Mouse (Mus musculus): Measurements from ENCODE around the gene Kat7. TPM values are rescaled to one million over a fixed set of nuclear protein-coding genes. Genes with fewer than 3 reads are reported as not detected.
A peak's percentile ranks its signal among the peaks of the same experiment; 100 is the strongest.

The Kat7 gene
- polyA plus RNA-seq, 1 experiment from 2014 or later, result 93.2 TPM

GRCm38 (mm10) chr11:95263816-95264454 lies 46.1 kb downstream of the Kat7 start:
- no peak for DNase-seq (ENCODE audit: extremely low spot score, low spot score)
- Histone ChIP-seq H3K36me3 (replicated peaks) (peaks cover 18% of the 10 kb centered on the region), H3K27ac (peak overlapping the region; percentile 66), H3K27me3 (ENCODE audit: poor library complexity, severe bottlenecking) (peaks cover 21% of the 10 kb centered on the region), H3K9me3 (no peaks in the 10 kb centered on the region), H3K4me1 (peaks cover 61% of the 10 kb centered on the region), H3K4me3 (0 out of 2 replicates have a peak overlapping the region, but pooled peaks have one; percentile 1)
- 14% methylated on average over 11 of the region's 11 CpGs for WGBS

GRCm38 (mm10) chr11:95261178-95261751 lies 48.8 kb downstream of the Kat7 start, which contains the start of gene Tac4:
Gene Tac4, plus strand, starts transcription at chr11:95261529.
- peaks cover 49% of the 10 kb centered on the region for H3K4me1 ChIP-seq
- H3K36me3 ChIP-seq (replicated peaks), result 0 out of 2 replicates have a peak, but pooled peaks cover 6% of the 10 kb centered on the region
- peaks cover 30% of the 10 kb centered on the region for H3K27me3 ChIP-seq (ENCODE audit: poor library complexity, severe bottlenecking)
- WGBS, result 77% methylated on average over 5 of the region's 5 CpGs
- H3K9me3 ChIP-seq, result no peaks in the 10 kb centered on the region
- no peak within 1 kb of the TSS for H3K4me3 ChIP-seq
- H3K27ac ChIP-seq, result no peak within 1 kb of the TSS
- DNase-seq (ENCODE audit: extremely low spot score, low spot score), result no peak

GRCm38 (mm10) chr11:95259088-95259849 lies 50.8 kb downstream of the Kat7 start:
- under 1% methylated on average over 73 of the region's 73 CpGs for WGBS
- H3K36me3 ChIP-seq (replicated peaks), result no peaks in the 10 kb centered on the region
- peaks cover 33% of the 10 kb centered on the region for H3K4me1 ChIP-seq
- peaks cover 42% of the 10 kb centered on the region for H3K27me3 ChIP-seq (ENCODE audit: poor library complexity, severe bottlenecking)
- peak overlapping the region; percentile 66 for H3K4me3 ChIP-seq
- peak; percentile 92 for DNase-seq (ENCODE audit: extremely low spot score, low spot score)
- peak overlapping the region; percentile 88 for H3K27ac ChIP-seq
- H3K9me3 ChIP-seq, result no peaks in the 10 kb centered on the region

- Histone ChIP-seq H3K36me3 (replicated peaks) (no peaks in the 10 kb centered on the region), H3K9me3 (no peaks in the 10 kb centered on the region), H3K4me3 (peak overlapping the region; percentile 66), H3K27ac (peak overlapping the region; percentile 88), H3K4me1 (peaks cover 25% of the 10 kb centered on the region), H3K27me3 (ENCODE audit: poor library complexity, severe bottlenecking) (peaks cover 44% of the 10 kb centered on the region)
- WGBS, result under 1% methylated on average over 25 of the region's 26 CpGs
- peak; percentile 80 for DNase-seq (ENCODE audit: extremely low spot score, low spot score)
Observed at GRCm38 (mm10) chr11:95258490-95258889, 51.6 kb downstream of the Kat7 start.

- Histone ChIP-seq H3K4me3 (no peak overlapping the region), H3K27ac (no peak overlapping the region), H3K9me3 (no peaks in the 10 kb centered on the region), H3K36me3 (replicated peaks) (no peaks in the 10 kb centered on the region), H3K4me1 (peaks cover 22% of the 10 kb centered on the region), H3K27me3 (ENCODE audit: poor library complexity, severe bottlenecking) (peaks cover 44% of the 10 kb centered on the region)
- WGBS, result 63% methylated on average over 4 of the region's 4 CpGs
- no peak for DNase-seq (ENCODE audit: extremely low spot score, low spot score)
Observed at GRCm38 (mm10) chr11:95257930-95258329, 52.1 kb downstream of the Kat7 start.

- no peaks in the 10 kb centered on the region for H3K36me3 ChIP-seq (replicated peaks)
- no peak overlapping the region for H3K27ac ChIP-seq
- DNase-seq (ENCODE audit: extremely low spot score, low spot score), result no peak
- H3K4me1 ChIP-seq, result peaks cover 23% of the 10 kb centered on the region
- 78% methylated on average over 6 of the region's 6 CpGs for WGBS
- peaks cover 44% of the 10 kb centered on the region for H3K27me3 ChIP-seq (ENCODE audit: poor library complexity, severe bottlenecking)
- H3K4me3 ChIP-seq, result no peak overlapping the region
- H3K9me3 ChIP-seq, result no peaks in the 10 kb centered on the region
Observed at GRCm38 (mm10) chr11:95255747-95256146, 54.3 kb downstream of the Kat7 start.

GRCm38 (mm10) chr11:95254165-95254564 lies 55.9 kb downstream of the Kat7 start:
- DNase-seq (ENCODE audit: extremely low spot score, low spot score), result no peak
- WGBS, result 88% methylated on average over 8 of the region's 8 CpGs
- H3K9me3 ChIP-seq, result no peaks in the 10 kb centered on the region
- H3K4me3 ChIP-seq, result no peak overlapping the region
- peaks cover 21% of the 10 kb centered on the region for H3K4me1 ChIP-seq
- H3K27me3 ChIP-seq (ENCODE audit: poor library complexity, severe bottlenecking), result peaks cover 39% of the 10 kb centered on the region
- H3K36me3 ChIP-seq (replicated peaks), result no peaks in the 10 kb centered on the region
- no peak overlapping the region for H3K27ac ChIP-seq

GRCm38 (mm10) chr11:95252104-95252503 lies 57.9 kb downstream of the Kat7 start:
- 84% methylated on average over 6 of the region's 6 CpGs for WGBS
- H3K27me3 ChIP-seq (ENCODE audit: poor library complexity, severe bottlenecking), result peaks cover 32% of the 10 kb centered on the region
- H3K4me3 ChIP-seq, result no peak overlapping the region
- H3K4me1 ChIP-seq, result peaks cover 13% of the 10 kb centered on the region
- no peak for DNase-seq (ENCODE audit: extremely low spot score, low spot score)
- H3K36me3 ChIP-seq (replicated peaks), result no peaks in the 10 kb centered on the region
- H3K9me3 ChIP-seq, result peaks cover 6% of the 10 kb centered on the region; the same call in 1 of the 2 replicates
- H3K27ac ChIP-seq, result no peak overlapping the region

GRCm38 (mm10) chr11:95251295-95251694 lies 58.8 kb downstream of the Kat7 start:
- Histone ChIP-seq H3K4me1 (peaks cover 20% of the 10 kb centered on the region), H3K4me3 (no peak overlapping the region), H3K27ac (no peak overlapping the region), H3K36me3 (replicated peaks) (no peaks in the 10 kb centered on the region), H3K27me3 (ENCODE audit: poor library complexity, severe bottlenecking) (peaks cover 30% of the 10 kb centered on the region), H3K9me3 (peaks cover 6% of the 10 kb centered on the region; the same call in 1 of the 2 replicates)
- peak; percentile 82 for DNase-seq (ENCODE audit: extremely low spot score, low spot score)
- 5% methylated on average over 11 of the region's 11 CpGs for WGBS

- H3K27ac ChIP-seq, result 0 out of 2 replicates have a peak overlapping the region, but pooled peaks have one; percentile 27
- H3K27me3 ChIP-seq (ENCODE audit: poor library complexity, severe bottlenecking), result peaks cover 21% of the 10 kb centered on the region
- no peak overlapping the region for H3K4me3 ChIP-seq
- WGBS, result 50% methylated on average over 10 of the region's 10 CpGs
- no peaks in the 10 kb centered on the region for H3K36me3 ChIP-seq (replicated peaks)
- no peak for DNase-seq (ENCODE audit: extremely low spot score, low spot score)
- peaks cover 25% of the 10 kb centered on the region for H3K4me1 ChIP-seq
- peaks cover 6% of the 10 kb centered on the region; the same call in 1 of the 2 replicates for H3K9me3 ChIP-seq
Observed at GRCm38 (mm10) chr11:95250110-95250509, 59.9 kb downstream of the Kat7 start.

- Histone ChIP-seq H3K36me3 (replicated peaks) (no peaks in the 10 kb centered on the region), H3K4me1 (peaks cover 32% of the 10 kb centered on the region), H3K9me3 (peaks cover 6% of the 10 kb centered on the region; the same call in 1 of the 2 replicates), H3K4me3 (no peak overlapping the region), H3K27me3 (ENCODE audit: poor library complexity, severe bottlenecking) (peaks cover 12% of the 10 kb centered on the region), H3K27ac (peak overlapping the region; percentile 74)
- DNase-seq (ENCODE audit: extremely low spot score, low spot score), result no peak
- WGBS, result 16% methylated on average over 14 of the region's 14 CpGs
Observed at GRCm38 (mm10) chr11:95247065-95247464, 63.0 kb downstream of the Kat7 start.

GRCm38 (mm10) chr11:95245456-95245855 lies 64.6 kb downstream of the Kat7 start:
- no peak overlapping the region for H3K27ac ChIP-seq
- H3K9me3 ChIP-seq, result peaks cover 6% of the 10 kb centered on the region; the same call in 1 of the 2 replicates
- H3K4me1 ChIP-seq, result peaks cover 28% of the 10 kb centered on the region
- no peaks in the 10 kb centered on the region for H3K36me3 ChIP-seq (replicated peaks)
- no peak for DNase-seq (ENCODE audit: extremely low spot score, low spot score)
- no peak overlapping the region for H3K4me3 ChIP-seq
- WGBS, result 82% methylated on average over 7 of the region's 7 CpGs
- H3K27me3 ChIP-seq (ENCODE audit: poor library complexity, severe bottlenecking), result peaks cover 4% of the 10 kb centered on the region; the same call in 1 of the 2 replicates

All from forebrain, embryonic 10.5 days (tissue).